Mouse (Mus musculus) embryo, embryonic 11.5 days (tissue): ENCODE measurements around the gene Usp20.

Source experiments
- DNase-seq: peaks from one replicate; pipeline ENCODE4 v3.0.0-alpha.2; 2012; ENCODE audit warnings: low read depth, low spot score

Gene Usp20

DNA sequence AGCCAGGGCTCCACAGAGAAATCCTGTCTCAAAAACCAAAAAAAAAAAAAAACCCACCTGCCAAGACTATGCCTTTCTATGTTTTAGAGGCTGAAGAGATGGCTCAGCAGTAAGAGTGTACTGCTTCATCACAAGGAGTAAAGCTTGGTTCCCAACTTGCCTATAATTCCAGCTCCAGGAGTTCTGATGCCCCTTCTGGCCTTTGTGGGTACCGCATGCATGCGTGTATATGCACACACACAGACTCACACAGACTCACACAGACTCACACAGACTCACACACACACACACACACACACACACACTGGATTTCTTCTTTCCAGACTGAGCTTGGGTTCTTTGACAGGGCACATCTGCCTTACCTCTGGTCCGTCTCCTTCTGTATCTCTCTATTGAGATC, 58.0 kb downstream of the Usp20 start:
- no peak for DNase-seq

DNA sequence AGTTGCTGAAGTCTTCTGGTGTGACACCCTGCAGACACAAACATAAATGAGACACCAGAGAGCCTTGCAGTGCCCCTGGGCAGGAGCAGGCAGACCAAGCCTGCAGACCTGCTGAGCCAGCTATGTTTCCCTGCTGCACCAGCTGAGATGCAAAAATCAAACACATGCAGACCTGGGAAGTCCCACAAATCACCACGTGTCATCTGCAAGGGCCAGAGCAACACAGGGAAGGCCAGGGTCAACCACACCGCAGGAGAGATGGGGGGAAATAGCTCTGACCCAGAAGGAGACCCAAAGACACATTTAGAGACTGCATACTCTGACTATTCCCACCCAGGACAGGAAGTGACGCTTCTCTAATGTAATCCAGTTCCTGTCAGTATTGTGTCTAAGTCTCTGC, 58.4 kb downstream of the Usp20 start:
- no peak for DNase-seq

DNA sequence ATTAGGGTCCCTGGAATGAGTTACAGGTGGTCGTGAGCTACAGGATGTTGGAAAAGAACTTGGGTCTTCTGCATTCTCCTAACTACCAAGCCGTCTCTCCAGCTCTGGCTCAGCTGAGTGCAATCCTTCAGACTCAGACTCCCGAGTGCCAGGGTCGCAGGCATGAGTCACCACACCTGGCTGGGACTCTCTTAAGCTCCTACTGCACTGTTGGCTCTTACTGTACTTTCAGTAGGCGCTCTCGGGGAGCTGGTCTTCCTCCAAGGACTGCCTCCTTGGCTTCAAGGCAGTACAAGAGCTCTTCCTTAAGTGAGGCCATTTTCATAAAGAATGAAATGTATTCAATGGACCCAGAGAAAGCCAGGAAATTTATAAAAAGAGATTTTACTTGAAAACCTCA, 59.3 kb downstream of the Usp20 start:
- no peak for DNase-seq

DNA sequence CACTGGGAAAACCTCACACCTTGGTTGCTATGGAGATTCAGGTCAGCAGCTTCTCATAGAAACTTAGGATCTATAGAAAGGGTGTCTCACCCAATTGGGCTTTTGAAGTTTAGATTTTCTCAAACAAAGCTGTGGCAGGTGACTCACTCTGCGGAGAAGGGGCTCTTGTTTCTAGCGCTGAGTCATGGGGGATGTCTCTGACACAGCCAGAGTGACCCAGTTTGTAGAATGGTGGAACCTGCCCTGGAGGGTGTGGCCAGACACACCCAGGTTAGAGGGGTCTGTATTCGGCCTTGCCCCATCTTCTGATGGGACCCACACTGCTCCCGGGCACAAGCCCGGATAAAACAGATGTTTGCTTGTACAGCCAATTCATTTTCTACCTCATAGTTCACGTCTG, 60.8 kb downstream of the Usp20 start:
- DNase-seq = no peak

DNA sequence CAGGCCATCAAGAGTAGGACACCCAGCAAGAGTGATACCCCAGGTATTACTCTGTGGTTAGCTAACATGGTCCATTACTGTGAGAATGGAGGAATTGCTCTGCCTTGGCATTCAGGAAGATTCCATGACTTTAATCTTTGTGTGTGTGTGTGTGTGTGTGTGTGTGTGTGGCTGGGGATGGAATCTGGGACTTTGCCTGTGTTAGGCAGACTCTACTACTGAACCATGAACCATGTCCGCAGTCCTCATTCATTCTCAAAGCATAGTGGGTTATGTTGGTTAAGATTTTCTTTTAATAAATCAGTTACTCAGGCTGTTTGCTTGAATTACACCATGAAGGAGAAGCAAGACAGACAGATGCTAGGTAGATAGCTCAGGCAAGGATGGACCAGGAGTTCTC, 61.8 kb downstream of the Usp20 start:
- DNase-seq = no peak

DNA sequence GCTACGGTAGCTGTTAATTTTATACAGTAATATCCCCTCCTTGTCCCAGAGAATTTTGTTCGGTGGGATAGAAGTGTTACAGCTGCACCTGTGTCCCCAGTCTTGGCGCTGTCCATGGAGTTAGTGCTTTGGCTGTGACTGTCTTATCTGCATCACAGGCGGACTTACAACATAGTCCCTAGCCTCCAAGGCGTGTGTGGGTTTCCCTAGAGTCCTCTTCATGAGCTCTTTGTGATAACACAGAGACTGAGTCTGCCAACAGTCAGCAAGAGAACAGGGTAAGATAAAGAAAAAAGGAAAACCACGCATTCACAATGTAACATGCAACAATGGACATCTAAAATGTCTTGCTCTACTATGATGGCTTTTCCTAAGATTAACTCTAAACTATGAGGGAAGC, 66.0 kb downstream of the Usp20 start:
- no peak for DNase-seq

DNA sequence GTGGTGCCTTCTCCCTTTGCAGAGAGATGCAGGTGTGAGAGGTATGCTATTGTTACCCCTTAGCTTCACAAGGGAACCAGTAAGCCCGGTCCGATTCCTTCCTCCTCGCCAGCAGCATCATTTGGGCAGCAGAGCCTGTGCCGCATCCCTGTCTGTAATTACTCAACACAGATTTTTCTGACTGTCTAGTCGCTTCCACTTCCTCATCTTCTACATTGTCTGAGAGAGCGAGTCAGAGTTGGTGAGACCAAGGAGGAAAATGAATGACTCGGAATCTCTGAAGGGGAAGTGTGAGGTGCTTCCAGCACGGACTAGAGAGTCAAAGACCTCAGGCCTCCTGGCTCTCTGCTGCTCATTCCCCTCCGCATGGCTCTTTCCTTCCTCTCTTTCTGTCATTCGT, 70.4 kb downstream of the Usp20 start:
- no peak for DNase-seq

DNA sequence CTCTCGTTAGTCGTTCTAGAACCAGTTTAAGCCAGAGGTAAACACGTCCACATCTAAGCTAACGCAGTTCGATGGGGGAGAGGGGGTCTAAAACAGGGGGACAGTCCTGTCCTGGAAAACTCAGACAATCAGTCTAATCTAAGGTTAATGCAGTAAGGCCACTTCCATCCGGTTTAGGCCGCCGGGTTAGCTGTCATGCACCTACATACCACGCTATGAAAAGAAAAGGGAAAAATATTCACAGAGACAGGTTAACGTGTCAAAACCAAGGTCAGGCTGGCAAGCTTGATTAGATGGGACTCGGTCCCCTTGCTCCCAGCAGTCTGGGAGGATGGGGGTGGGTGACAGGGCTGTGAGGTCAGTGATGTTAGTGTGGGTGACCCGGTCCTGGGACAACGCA, 71.3 kb downstream of the Usp20 start:
- no peak for DNase-seq

DNA sequence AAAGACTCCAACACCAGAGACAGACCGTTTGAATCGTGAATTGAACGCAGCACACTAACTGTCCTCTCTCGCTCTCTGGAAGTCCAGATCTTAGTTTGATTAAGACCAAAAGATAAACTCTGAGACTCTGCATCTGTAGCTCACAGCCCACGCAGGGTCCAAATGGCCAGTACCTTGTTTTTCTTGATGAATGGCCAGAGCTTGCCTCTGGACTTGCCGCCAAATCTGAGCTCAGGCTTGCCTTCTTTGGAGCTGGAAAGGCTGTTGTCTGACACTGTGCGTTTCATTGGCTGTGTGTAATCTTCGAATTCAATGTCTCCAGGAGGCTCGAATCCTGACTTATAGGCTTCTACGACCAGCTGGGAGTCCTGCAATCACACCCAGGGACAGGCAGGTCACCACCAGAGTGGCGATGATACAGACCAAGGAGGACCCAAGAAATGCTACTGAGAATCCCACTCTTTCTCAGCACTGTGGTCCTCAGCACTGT, 71.8 kb downstream of the Usp20 start:
- no peak for DNase-seq

DNA sequence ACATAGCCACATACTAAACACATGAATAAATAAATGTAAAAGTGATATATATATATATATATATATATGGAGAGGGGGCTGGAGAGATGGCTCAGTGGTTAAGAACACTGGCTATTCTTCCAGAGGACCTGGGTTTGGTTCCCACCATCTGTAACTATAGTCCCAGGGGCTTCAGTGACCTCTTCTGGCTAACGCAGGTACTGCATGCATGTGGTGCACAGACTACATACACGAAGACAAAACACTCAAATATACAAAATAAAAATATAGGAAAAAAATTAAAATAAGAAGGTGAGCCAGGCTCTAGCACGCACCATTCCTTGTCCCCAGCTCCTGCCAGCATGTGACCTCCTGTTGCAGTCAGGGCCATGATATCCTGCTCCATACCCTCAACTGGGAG, 74.0 kb downstream of the Usp20 start:
- no peak for DNase-seq

DNA sequence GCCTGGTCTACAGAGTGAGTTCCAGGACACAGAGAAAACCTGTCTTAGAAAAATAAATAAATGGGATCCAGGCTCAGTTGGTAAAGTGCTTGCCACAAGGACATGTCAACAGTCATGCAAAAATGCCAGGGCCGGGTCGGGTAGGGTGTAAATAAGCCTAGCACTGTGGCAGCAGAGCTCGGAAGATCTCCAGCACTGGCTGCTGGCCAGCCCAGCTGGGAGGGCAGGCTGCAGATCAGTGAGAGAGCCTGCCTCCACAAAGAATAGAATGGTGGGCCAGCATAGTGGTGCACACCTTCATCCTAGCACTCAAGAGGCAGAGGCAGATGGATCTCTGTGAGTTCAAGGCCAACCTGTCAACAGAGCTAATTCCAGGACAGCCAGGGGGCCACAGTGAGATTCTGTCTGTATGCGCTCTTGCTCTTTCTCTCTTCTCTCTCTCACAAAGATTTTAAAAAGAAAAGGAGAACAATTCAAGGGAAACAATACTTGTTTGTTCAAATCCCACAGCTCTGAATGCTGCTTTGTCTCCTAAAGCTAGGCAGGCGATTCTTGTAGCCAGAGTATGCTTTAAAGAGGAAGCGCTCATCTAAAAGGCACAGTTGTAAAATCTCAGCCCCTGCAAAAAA, 75.6 kb downstream of the Usp20 start:
- DNase-seq = no peak

DNA sequence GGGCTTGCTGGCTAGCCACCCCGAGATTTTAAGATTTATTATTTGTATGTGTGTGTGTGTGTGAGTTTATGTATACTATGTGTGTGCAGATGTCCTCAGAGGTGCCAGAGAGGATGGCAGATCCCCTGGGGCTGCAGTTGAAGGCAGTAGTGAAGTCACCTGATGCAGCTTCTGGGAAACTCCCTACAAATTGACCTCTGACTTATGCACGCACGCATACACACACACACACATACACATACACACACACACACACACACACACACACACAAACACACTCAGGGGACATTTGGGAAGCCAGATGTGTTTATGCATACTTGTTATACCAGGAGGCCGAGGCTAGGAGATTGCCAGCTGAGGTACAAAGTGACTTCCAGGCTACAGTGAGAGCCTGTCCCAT, 76.4 kb downstream of the Usp20 start:
- no peak for DNase-seq

DNA sequence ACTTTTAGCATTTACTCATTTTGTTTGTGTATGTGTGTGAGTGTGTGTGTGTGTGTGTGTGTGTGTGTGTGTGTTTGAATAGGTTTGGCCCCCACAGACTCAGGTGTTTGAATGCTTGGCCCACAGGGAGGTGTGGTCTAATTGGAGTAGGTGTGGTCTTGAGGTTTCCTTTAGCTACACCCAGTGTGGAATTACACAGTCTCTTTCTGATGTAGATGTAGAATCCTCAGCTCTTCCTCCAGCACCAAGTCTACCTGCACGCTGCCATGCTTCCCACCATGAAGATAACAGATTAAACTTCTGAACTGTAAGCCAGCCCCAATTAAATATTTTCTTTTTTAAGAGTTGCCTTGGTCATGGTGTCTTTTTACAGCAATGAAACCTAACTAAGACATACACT, 78.2 kb downstream of the Usp20 start:
- DNase-seq = no peak

DNA sequence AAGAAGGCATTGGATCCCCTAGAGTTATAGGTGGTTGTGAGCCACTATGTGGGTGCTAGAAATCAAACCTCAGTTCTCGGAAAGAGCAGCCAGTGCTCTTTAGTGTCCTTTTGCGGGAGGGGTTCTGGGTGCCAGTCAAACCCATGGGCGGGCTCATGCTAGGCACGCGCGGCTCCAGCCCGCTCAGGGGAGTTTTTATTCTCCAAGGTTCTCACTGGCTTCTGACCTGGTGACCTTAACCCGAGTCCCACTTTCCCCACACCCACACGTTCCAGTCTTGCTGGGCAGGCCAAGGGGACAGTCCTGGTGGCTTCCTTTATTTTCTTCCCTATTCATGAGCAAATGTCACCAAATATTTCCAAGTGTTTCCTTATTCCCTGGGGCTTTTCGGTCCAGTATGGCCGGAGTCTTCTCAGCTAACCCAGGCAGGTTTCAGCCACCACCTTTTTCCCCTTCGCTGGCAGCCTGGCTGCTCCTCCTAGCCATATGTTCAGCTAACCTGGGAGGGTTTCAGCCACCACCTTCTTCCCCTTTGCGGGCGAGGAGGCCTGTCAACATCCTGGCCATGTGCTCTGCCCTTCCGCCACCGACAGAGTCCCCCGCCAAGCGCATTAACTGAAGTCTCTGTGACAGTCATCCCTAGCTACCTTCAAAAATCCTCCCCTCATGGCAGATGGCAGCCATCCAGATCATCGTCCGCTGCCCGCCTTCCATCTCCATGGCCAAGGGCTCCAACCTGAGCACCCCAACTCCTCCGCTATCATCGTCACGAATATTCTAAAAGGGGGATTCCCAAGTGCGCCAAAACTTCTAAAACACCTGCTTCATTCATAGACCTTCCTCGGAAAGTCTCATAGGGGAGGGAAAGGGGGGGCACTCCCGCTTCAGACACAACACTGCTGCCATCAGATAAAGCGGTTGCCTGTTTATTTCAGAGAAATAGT, 79.0 kb downstream of the Usp20 start:
- no peak for DNase-seq

DNA sequence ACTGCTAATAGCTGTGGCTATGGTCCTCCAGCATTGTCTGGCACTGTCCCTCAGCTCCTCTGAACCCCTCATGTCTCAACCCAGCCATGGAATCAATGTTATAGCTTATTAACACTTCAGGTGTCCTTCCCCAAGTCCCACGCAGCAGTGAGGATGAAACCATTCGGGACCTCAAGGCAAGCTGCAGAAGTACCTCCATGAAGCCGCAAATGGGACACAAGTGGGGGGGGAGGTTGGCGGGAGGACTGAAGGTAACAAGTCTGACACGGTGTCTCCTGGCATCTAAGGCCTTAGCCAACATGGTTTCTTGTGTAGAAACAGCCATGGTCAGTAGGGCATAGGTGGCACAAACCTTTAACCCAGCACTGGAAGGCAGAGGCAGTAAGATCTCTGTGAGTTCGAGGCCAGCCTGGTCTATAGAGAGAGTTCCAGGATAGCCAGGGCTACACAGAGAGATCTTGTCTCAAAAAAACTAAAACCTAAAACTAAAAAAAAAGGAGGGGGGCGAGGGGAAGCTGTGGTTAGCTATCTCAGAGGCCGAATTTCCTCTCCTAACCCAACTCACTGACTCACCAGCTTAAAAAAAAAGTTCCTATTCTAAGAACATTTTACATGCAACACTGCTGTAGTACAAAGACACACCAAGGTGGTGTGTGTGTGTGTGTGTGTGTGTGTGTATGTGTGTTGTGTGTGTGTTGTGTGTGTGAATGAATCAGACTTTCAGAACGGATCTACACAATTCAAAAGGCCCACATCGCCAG, 80.0 kb downstream of the Usp20 start:
- DNase-seq = no peak

DNA sequence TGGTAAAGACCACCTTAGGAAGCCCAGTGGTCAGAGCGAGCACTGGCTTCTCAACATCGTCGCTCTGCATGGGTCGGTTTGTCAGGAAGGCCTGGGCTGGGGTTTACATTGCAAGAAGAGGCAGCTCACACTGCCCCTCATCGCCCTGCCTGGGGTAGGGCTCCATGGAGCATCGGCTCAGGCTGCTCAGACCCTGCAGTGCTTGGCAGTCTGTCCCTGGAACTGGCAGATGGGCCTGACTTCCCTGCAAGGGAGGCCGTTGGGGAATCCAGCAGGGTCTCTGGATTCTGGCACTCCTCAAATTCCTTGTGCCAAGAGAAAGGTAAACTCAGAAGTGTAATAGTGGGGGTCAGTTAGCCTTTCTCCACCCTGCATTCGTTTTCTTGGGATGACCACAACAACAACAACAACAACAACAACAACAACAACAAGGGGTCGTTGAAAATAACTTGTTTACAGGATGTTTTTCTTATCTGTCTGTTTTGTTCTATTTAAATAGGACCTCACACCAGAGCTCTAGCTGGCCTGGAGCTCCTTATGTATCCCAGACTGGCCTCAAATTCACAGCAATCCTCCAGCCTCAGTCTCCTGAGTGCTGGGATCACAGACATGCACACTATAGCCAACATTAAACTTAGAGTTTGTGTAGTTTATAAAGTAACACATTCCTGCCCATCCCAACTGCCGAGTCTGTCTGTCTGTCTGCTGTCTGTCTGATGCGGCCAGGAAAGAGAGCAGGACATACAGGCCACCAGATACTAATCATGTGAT, 84.1 kb downstream of the Usp20 start:
- no peak for DNase-seq

DNA sequence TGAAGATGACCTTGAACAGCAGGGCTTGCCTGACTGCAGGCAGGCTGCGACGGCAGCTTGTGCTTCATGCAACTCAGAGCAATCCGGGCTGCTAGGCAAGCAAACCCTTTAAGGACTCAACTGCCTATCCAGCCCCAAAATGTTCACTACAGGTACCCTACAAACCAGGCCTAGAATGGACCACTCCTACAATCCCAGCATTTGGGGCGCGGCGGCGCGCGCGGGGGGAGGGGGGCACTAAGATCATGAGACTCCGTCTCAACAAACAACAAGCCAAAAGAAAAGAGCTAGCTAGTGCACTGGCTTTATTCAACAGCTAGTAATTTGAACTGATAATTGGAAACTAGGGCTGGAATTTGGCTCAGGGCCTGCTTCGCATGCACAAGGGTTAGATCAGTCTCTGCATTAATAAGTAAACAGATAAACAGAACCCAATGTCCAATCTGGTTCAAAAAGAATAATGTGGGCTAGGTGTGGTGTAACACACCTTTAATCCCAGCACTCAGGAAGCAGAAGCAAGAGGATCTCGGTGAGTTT, 85.0 kb downstream of the Usp20 start:
- DNase-seq = no peak

DNA sequence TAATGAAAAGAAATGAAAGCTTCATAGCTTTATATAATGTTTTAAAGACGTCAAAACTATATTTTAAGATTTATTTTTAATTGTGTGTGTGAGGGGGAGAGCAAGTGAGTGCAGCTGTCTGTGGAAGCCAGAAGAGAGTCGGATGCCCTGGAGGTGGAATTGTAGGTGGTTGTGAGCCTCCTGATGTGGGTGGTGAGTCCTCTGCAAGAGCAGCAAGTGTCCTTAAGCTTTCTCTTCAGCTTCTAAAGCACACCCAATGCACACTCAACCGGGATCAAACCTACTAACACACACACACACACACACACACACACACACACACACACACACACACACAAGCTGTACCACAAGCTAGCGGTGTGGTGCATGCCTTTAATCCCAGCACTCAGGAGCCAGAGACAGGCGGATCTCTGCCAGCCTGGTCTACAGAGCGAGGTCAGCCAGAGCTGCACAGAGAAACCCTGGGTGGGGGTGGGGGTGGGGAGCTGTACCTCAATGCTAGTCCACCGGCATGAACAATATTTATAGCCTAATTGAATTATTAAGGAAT, 85.7 kb downstream of the Usp20 start:
- no peak for DNase-seq

DNA sequence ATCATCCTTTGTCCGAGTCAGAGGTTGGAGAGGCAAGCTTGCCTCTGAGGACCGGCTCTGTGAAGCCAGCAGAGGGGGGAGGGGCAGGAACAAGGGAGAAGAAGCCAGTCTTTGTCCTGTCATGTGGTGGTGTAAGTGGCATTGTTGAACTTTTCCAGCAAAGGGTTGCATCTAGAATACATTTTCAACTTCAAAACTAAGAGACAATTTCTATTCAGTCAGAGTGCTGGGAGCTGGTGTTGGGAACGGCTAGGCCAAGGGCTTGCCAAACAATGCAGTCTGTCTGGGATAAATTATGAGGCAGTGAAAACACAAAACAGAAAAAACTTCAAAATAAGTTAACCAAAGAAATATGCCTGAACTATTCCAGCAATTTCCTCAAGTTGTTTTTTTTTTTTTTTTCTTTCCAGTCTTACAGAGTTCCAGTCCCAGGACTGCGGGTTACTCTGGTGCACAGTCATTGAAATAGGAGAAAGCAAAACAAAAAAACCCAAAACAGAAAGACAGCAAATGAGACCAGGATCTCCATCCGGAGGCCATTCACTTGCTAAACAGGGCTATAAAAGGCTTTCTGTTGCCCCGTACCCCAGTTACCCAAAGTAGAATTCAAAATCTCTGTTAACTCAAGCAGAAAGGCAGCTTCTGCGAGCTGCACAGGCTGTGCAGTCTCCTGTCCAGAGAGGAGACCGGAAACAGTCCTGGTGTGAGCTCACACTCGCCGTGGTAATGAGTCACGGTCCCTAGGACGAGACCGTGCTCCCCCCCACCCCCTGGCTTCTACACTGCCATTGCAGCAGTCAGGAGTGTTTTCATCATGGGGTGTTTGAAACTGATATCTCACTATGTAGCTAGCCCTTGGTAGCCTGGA, 86.4 kb downstream of the Usp20 start:
- DNase-seq = peak; percentile 37

DNA sequence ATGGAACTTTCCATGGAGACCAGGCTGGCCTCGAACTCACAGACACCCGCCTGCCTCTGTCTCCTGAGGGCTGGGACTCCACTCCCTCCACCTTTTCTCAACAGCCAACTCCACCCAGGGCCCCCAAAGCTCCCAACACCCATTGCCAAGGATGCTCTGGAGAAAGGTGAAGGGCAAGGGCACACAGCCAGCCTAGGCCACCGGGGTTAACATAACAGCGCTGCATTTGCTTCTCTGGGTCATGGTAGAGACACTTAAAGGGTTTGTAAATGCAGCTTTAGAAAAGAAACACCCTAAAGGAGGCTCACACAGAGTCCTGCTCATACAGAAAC, 87.0 kb downstream of the Usp20 start:
- no peak for DNase-seq
